Mouse (Mus musculus) midbrain, postnatal 0 days (tissue): ENCODE measurements around the gene Rhcg. TPM values are rescaled to one million over a fixed set of nuclear protein-coding genes. Genes with fewer than 3 reads are reported as not detected.

ENCODE experiments used
- ATAC-seq: fragments of 200-750 bp; cut with Nextera tagmentation; 2 replicates; pipeline ENCODE4 v1.8.0; 2017; ENCODE audit warnings: moderate number of reproducible peaks, mild to moderate bottlenecking, moderate TSS enrichment, moderate library complexity; ENCODE audit not compliant: low FRiP score
- DNase-seq: peaks from one replicate; pipeline ENCODE4 v3.0.0-alpha.2; 2015; ENCODE audit warnings: low spot score
- H3K27ac ChIP-seq: fragments of 300-500 bp; sonication (generic); 2 replicates; pipeline ENCODE4 v1.5.1; 2014; ENCODE audit warnings: low read depth, mild to moderate bottlenecking, low read length, mixed read lengths
- H3K27me3 ChIP-seq: fragments of 300-500 bp; sonication (generic); 2 replicates; pipeline ENCODE4 v1.6.1; 2014; ENCODE audit warnings: low read length, control low read depth, mixed read lengths; ENCODE audit not compliant: insufficient read depth
- H3K36me3 ChIP-seq: fragments of 300-500 bp; sonication (generic); 2 replicates; pipeline ENCODE4 v1.6.1; 2014; ENCODE audit warnings: low read length, control low read depth, mixed read lengths; ENCODE audit not compliant: insufficient read depth
- H3K4me1 ChIP-seq: fragments of 300-500 bp; sonication (generic); 2 replicates; pipeline ENCODE4 v1.6.1; 2014; ENCODE audit warnings: mild to moderate bottlenecking, control low read depth, antibody characterized with exemption, low read length, mixed read lengths; ENCODE audit not compliant: insufficient read depth
- H3K4me2 ChIP-seq: fragments of 300-500 bp; sonication (generic); 2 replicates; pipeline ENCODE4 v1.6.1; 2014; ENCODE audit warnings: low read depth, mild to moderate bottlenecking, low read length, mixed read lengths; ENCODE audit not compliant: poor library complexity, severe bottlenecking
- H3K4me3 ChIP-seq: fragments of 300-500 bp; sonication (generic); 2 replicates; pipeline ENCODE4 v1.5.1; 2014; ENCODE audit warnings: low read depth, mild to moderate bottlenecking, low read length, moderate library complexity
- H3K9ac ChIP-seq: fragments of 300-500 bp; sonication (generic); replicated peaks from 2 replicates; pipeline ENCODE4 v1.6.1; 2014; ENCODE audit warnings: mild to moderate bottlenecking, low read length, moderate library complexity, mixed read lengths; ENCODE audit not compliant: poor library complexity, severe bottlenecking
- H3K9me3 ChIP-seq: fragments of 300-500 bp; sonication (generic); 2 replicates; pipeline ENCODE4 v1.6.1; 2016; ENCODE audit warnings: low read length, control low read depth
- CTCF ChIP-seq: IDR thresholded peaks from 2 replicates; pipeline ENCODE4 v1.5.1; 2016; ENCODE audit warnings: antibody characterized with exemption, mild to moderate bottlenecking
- WGBS: fragments of 180-500 bp; shearing (Covaris S2); extraction: QIAGEN DNeasy Blood & Tissue Kit; methylation state at CpG from one replicate; pipeline ENCODE4 v1.1.7; 2014; 5-methylcytosine and 5-hydroxymethylcytosine counted together
- polyA plus RNA-seq: library from polyadenylated mRNA; unstranded; fragments of >200 nt; fragmentation: Nextera tagmentation; extraction: Ambion mirVana; gene quantifications from 2 replicates; pipeline ENCODE4 v1.2.1, GENCODE M21; 2015
- total RNA-seq: library from RNA; depleted of rRNA; stranded (reverse); fragments of >200 nt; gene quantifications from 2 replicates; pipeline ENCODE4 v1.2.3, GENCODE M21; 2014

Gene Rhcg
- total and polyA plus RNA-seq, 2 experiments from 2014 or later, result 2.2 to 4.8 TPM

- ATAC-seq (no peak), DNase-seq (no peak)
- Histone ChIP-seq H3K9me3 (no peaks in the 10 kb centered on the region), H3K4me1 (no peaks in the 10 kb centered on the region), H3K27me3 (no peaks in the 10 kb centered on the region), H3K4me3 (no peak overlapping the region), H3K36me3 (no peaks in the 10 kb centered on the region), H3K27ac (no peak overlapping the region), H3K4me2 (no peak overlapping the region), H3K9ac (no peak overlapping the region)
- WGBS, result 17% methylated on average over 1 of the region's 1 CpGs
- TF ChIP-seq CTCF, result no peak
Measured at GRCm38 (mm10) chr7:79654586-79654985, 37.1 kb upstream of the Rhcg start.

GRCm38 (mm10) chr7:79654185-79654584 is 36.7 kb upstream of the Rhcg start:
- no peaks in the 10 kb centered on the region for H3K4me1 ChIP-seq
- H3K27ac ChIP-seq, result no peak overlapping the region
- H3K4me2 ChIP-seq, result no peak overlapping the region
- no peak for DNase-seq
- no peaks in the 10 kb centered on the region for H3K9me3 ChIP-seq
- no peaks in the 10 kb centered on the region for H3K36me3 ChIP-seq
- no peak for TF ChIP-seq CTCF
- no peak for ATAC-seq
- no peaks in the 10 kb centered on the region for H3K27me3 ChIP-seq
- H3K9ac ChIP-seq, result no peak overlapping the region
- 78% methylated on average over 1 of the region's 1 CpGs for WGBS
- H3K4me3 ChIP-seq, result no peak overlapping the region

GRCm38 (mm10) chr7:79649005-79649404 is 31.5 kb upstream of the Rhcg start:
- H3K27me3 ChIP-seq, result no peaks in the 10 kb centered on the region
- no peaks in the 10 kb centered on the region for H3K36me3 ChIP-seq
- DNase-seq (peak; percentile 67), ATAC-seq (no peak)
- H3K4me3 ChIP-seq, result no peak overlapping the region
- H3K9ac ChIP-seq, result no peak overlapping the region
- 7% methylated on average over 3 of the region's 3 CpGs for WGBS
- H3K4me2 ChIP-seq, result no peak overlapping the region
- no peak overlapping the region for H3K27ac ChIP-seq
- TF ChIP-seq CTCF, result peak; percentile 85
- H3K4me1 ChIP-seq, result no peaks in the 10 kb centered on the region
- no peaks in the 10 kb centered on the region for H3K9me3 ChIP-seq

GRCm38 (mm10) chr7:79647233-79647632 is 29.8 kb upstream of the Rhcg start:
- no peak for ATAC-seq
- Histone ChIP-seq H3K9ac (no peak overlapping the region), H3K27ac (no peak overlapping the region), H3K27me3 (no peaks in the 10 kb centered on the region), H3K4me1 (no peaks in the 10 kb centered on the region), H3K9me3 (no peaks in the 10 kb centered on the region), H3K36me3 (no peaks in the 10 kb centered on the region), H3K4me3 (no peak overlapping the region), H3K4me2 (no peak overlapping the region)
- TF ChIP-seq CTCF, result no peak
- DNase-seq, result no peak
- 86% methylated on average over 3 of the region's 3 CpGs for whole genome bisulfite sequencing

GRCm38 (mm10) chr7:79631773-79632348 is 14.4 kb upstream of the Rhcg start:
- Histone ChIP-seq H3K9ac (no peak overlapping the region), H3K36me3 (no peaks in the 10 kb centered on the region), H3K4me2 (no peak overlapping the region), H3K27ac (no peak overlapping the region), H3K4me1 (no peaks in the 10 kb centered on the region), H3K27me3 (no peaks in the 10 kb centered on the region), H3K4me3 (no peak overlapping the region), H3K9me3 (no peaks in the 10 kb centered on the region)
- ATAC-seq (no peak), DNase-seq (no peak)
- TF ChIP-seq CTCF, result no peak
- WGBS, result 35% methylated on average over 13 of the region's 13 CpGs

GRCm38 (mm10) chr7:79628271-79628913 is 10.9 kb upstream of the Rhcg start:
- Histone ChIP-seq H3K9me3 (no peaks in the 10 kb centered on the region), H3K36me3 (no peaks in the 10 kb centered on the region), H3K27ac (no peak overlapping the region), H3K4me2 (no peak overlapping the region), H3K27me3 (no peaks in the 10 kb centered on the region), H3K4me1 (no peaks in the 10 kb centered on the region), H3K9ac (no peak overlapping the region), H3K4me3 (no peak overlapping the region)
- ATAC-seq (no peak), DNase-seq (no peak)
- no peak for TF ChIP-seq CTCF
- WGBS, result 69% methylated on average over 4 of the region's 4 CpGs
